Mouse (Mus musculus) midbrain, postnatal 0 days (tissue): ENCODE measurements at regions not wholly inside any gene's neighbourhood (a gene's known extent, or its start where the extent isn't known, plus 50 kb on each side); places are given as distances from the start of the nearest gene placed in this dataset.

Experiments used
- ATAC-seq: fragments of 200-750 bp; cut with Nextera tagmentation; 2 replicates; pipeline ENCODE4 v1.8.0; 2017; ENCODE audit warnings: moderate number of reproducible peaks, mild to moderate bottlenecking, moderate TSS enrichment, moderate library complexity; ENCODE audit not compliant: low FRiP score
- DNase-seq: peaks from one replicate; pipeline ENCODE4 v3.0.0-alpha.2; 2015; ENCODE audit warnings: low spot score
- H3K27ac ChIP-seq: fragments of 300-500 bp; sonication (generic); 2 replicates; pipeline ENCODE4 v1.5.1; 2014; ENCODE audit warnings: low read depth, mild to moderate bottlenecking, low read length, mixed read lengths
- H3K27me3 ChIP-seq: fragments of 300-500 bp; sonication (generic); 2 replicates; pipeline ENCODE4 v1.6.1; 2014; ENCODE audit warnings: low read length, control low read depth, mixed read lengths; ENCODE audit not compliant: insufficient read depth
- H3K36me3 ChIP-seq: fragments of 300-500 bp; sonication (generic); 2 replicates; pipeline ENCODE4 v1.6.1; 2014; ENCODE audit warnings: low read length, control low read depth, mixed read lengths; ENCODE audit not compliant: insufficient read depth
- H3K4me1 ChIP-seq: fragments of 300-500 bp; sonication (generic); 2 replicates; pipeline ENCODE4 v1.6.1; 2014; ENCODE audit warnings: mild to moderate bottlenecking, control low read depth, antibody characterized with exemption, low read length, mixed read lengths; ENCODE audit not compliant: insufficient read depth
- H3K4me2 ChIP-seq: fragments of 300-500 bp; sonication (generic); 2 replicates; pipeline ENCODE4 v1.6.1; 2014; ENCODE audit warnings: low read depth, mild to moderate bottlenecking, low read length, mixed read lengths; ENCODE audit not compliant: poor library complexity, severe bottlenecking
- H3K4me3 ChIP-seq: fragments of 300-500 bp; sonication (generic); 2 replicates; pipeline ENCODE4 v1.5.1; 2014; ENCODE audit warnings: low read depth, mild to moderate bottlenecking, low read length, moderate library complexity
- H3K9ac ChIP-seq: fragments of 300-500 bp; sonication (generic); replicated peaks from 2 replicates; pipeline ENCODE4 v1.6.1; 2014; ENCODE audit warnings: mild to moderate bottlenecking, low read length, moderate library complexity, mixed read lengths; ENCODE audit not compliant: poor library complexity, severe bottlenecking
- H3K9me3 ChIP-seq: fragments of 300-500 bp; sonication (generic); 2 replicates; pipeline ENCODE4 v1.6.1; 2016; ENCODE audit warnings: low read length, control low read depth
- CTCF ChIP-seq: IDR thresholded peaks from 2 replicates; pipeline ENCODE4 v1.5.1; 2016; ENCODE audit warnings: antibody characterized with exemption, mild to moderate bottlenecking
- WGBS: fragments of 180-500 bp; shearing (Covaris S2); extraction: QIAGEN DNeasy Blood & Tissue Kit; methylation state at CpG from one replicate; pipeline ENCODE4 v1.1.7; 2014; 5-methylcytosine and 5-hydroxymethylcytosine counted together

- ATAC-seq (no peak), DNase-seq (no peak)
- Histone ChIP-seq H3K27me3 (no peaks in the 10 kb centered on the region), H3K9ac (no peak overlapping the region), H3K36me3 (no peaks in the 10 kb centered on the region), H3K4me2 (no peak overlapping the region), H3K27ac (no peak overlapping the region), H3K4me3 (no peak overlapping the region), H3K9me3 (no peaks in the 10 kb centered on the region), H3K4me1 (no peaks in the 10 kb centered on the region)
- WGBS: 88% methylated on average over 6 of the region's 6 CpGs
- no peak for TF ChIP-seq CTCF
Observed at GRCm38 (mm10) chr2:109619676-109620075, 54.8 kb upstream of the Bdnf start.

GRCm38 (mm10) chr2:109621595-109621994 is 52.9 kb upstream of the Bdnf start:
- no peak overlapping the region for H3K4me3 ChIP-seq
- ATAC-seq (no peak), DNase-seq (no peak)
- H3K9me3 ChIP-seq: no peaks in the 10 kb centered on the region
- WGBS: 44% methylated on average over 9 of the region's 9 CpGs
- no peaks in the 10 kb centered on the region for H3K4me1 ChIP-seq
- H3K4me2 ChIP-seq: no peak overlapping the region
- TF ChIP-seq CTCF: no peak
- H3K36me3 ChIP-seq: no peaks in the 10 kb centered on the region
- no peak overlapping the region for H3K9ac ChIP-seq
- no peak overlapping the region for H3K27ac ChIP-seq
- no peaks in the 10 kb centered on the region for H3K27me3 ChIP-seq
